Mouse (Mus musculus) sigmoid colon, adult 10 weeks (tissue): Measurements from ENCODE around the gene Hpcal4. TPM values are rescaled to one million over a fixed set of nuclear protein-coding genes. Genes with fewer than 3 reads are reported as not detected.

Experiments used
- polyA plus RNA-seq: library from polyadenylated mRNA; stranded (reverse); fragments of 350-450 nt; fragmentation: Illumina TruSeq; extraction: RNeasy Lipid Tissue Mini Kit (QIAGEN cat#74804); gene quantifications from one replicate; pipeline ENCODE4 v1.2.3, GENCODE M21; 2014; ENCODE audit warnings: low read depth, low replicate concordance

The Hpcal4 gene
- polyA plus RNA-seq, result 1.1 TPM

DNA sequence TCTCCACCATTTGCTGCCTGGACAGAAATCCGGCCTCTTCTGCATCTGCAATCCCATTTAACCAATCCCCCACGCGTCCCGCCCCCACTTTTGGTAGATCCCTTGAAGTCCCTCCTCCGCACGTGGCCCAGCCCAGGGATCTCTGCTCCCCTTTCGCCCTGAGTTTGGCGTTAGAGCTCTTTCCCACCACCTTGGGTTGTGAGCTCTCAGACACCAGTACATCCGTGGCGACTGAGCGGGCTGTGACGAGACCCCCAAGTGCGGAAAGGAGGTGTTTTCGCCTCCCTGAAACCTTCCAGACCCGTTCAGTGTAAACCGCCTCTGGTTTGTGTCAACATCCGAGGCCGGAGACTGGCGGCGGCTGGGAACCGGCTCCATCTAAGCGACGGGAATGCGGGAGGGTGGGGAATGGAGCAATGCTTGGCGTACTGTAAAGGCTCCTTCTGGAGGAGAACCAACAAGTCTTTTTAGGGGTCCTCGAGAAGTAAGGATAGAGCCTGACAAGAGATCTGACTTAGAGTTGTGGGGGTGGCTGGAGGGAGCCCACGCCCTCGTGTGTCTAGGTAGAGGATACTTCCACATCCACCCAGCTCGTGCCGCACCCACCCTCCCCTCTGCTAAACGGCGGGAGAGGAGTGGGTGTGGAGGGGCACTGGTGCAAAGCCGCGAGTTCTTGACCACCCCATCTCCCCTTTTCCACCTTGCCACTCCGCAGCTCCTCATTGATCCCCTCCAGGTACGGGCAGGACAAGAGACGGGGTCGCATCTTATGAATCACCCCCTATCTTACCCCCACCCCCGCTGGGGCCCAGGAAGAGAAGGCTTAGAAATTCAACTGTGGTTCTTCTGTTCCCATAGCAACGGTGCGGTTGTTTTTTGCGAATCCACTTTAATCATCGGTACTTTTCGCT lies at the start of gene Hpcal4:
TSS of gene Hpcal4 (plus strand) at position 900 of the 911 bp plus-strand sequence.

DNA sequence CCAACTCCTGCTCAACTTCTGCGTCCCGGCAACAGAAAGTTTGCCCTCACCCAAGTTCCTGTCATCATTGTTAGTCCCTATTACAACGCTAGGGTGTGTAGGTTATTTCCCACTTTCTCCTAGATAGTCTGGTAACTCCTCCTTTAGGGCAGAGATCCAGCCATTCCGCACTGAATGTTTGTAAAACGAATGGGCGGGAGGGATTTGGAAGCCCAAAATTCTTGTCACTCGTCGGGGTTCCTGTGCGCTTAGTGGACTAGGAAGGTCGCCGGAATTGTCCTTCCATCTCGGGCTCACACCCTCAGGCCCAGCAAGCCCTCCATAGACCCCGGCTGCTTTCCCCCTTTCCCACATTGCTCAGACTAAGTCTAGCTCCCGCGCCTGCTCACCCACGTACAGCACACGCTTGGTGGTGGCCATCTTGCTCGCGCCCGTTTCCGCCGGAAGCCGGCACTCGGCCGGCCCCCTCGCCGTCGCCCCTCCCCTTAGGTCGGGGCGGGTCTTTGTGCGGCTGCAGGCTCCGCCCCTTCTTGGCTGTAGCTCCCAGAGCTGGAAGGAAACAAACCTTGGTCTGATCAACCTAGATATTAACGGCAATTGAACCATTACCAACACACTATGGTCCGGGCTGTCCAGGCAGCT lies 43.4 kb upstream of the Hpcal4 start, which contains the start of gene Ppie:
TSS of gene Ppie (minus strand) at position 439 of the 642 bp plus-strand sequence.

DNA sequence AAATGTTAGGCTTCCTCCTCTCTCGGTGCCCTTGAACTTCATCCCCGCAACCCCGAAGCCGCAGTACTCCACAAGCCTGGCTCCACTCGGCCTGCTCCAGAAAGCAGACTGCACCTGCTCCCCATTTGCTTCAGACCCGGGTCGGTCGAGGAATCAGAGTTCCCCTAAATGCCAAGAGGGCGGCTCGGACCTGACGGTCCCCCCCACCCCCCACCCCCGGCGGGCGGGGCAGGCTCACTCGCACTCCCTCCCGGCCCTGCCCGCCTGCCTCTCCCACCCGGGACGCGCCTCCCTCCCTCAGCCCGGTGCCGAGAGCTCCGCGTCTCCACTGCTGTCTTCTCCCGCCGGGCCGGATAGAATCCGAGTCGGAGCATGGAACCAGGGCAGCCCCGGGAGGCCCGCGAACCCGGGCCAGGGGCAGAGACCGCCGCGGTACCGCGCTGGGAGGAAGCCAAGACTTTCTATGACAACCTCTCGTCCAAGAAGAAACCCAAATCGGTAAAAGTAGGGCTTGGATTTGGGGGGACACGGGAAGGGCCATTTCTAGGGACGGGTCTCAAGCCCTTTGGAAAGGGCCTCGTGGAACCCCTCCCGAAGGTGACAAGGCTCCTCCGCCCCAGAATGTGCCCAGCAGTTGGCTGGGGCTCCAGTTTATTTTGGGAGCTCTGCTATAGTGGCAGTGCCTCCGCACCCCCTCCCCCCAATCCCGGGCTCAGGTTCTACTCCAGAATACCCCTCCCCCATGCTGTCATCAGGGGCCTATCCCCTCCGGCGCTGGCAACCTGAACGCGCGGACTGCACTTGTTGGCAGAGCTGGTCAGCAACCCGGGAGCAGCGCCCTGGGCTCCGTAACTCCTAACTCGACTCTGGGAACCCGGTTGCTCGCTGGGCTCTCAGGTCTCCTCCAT lies 18.4 kb downstream of the Hpcal4 start, which contains the start of gene Nt5c1a:
TSS of gene Nt5c1a (plus strand) at position 319 of the 908 bp plus-strand sequence.

DNA sequence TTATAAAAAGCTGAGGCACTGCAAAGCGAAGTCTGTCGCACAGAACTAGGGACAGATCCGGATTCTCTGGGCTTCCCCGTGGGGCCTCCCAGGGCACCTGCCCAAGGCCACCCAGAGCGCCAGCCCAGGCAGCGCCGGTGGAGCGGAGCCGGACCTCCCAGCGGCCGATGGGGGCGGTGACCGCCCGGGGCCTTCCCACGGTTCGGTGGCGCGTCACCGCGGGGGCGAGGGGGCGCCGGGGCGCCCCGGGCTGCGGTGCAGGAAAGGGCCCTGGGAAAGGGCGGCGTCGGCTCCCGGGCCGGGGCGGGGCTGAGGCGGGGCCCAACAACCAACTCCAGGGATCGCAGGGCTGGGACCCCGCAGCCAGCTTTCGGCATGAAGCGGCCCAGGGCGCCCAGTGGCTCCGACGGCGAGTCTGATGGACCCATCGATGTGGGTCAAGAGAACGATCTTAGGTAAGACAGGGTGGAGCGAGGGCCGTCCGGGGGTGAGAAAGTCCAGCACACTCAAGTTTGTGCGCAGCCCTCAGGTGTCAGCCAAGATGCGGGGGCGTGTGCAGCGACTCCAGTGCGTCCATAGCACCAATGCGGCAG lies 50.6 kb downstream of the Hpcal4 start, which contains the start of gene Heyl:
TSS of gene Heyl (plus strand) at position 65 of the 593 bp plus-strand sequence.

Other genes with a start within 250 kb of the Hpcal4 start
- not detected for gene Mfsd2a, start 222.0 kb upstream of the Hpcal4 start, polyA plus RNA-seq
- gene Mycl, start 187.6 kb upstream of the Hpcal4 start, polyA plus RNA-seq, result 3.4 TPM
- 14.5 TPM for gene Trit1, start 166.6 kb upstream of the Hpcal4 start, polyA plus RNA-seq
- gene Bmp8b, start 78.1 kb upstream of the Hpcal4 start, polyA plus RNA-seq, result 4.5 TPM
- gene Oxct2b, start 67.0 kb upstream of the Hpcal4 start, polyA plus RNA-seq, result not detected
- gene Ppie, start 43.3 kb upstream of the Hpcal4 start, polyA plus RNA-seq, result 17.3 TPM
- not detected for gene Nt5c1a, start 18.3 kb downstream of the Hpcal4 start, polyA plus RNA-seq
- 1.1 TPM for gene Heyl, start 50.3 kb downstream of the Hpcal4 start, polyA plus RNA-seq
- 38.2 TPM for gene Pabpc4, start 79.1 kb downstream of the Hpcal4 start, polyA plus RNA-seq
- not detected for gene Oxct2a, start 140.4 kb downstream of the Hpcal4 start, polyA plus RNA-seq
- gene Bmp8a, start 160.0 kb downstream of the Hpcal4 start, polyA plus RNA-seq, result 3.4 TPM